Mouse (Mus musculus) c-Kit-positive CD71-negative TER-119-negative erythroid progenitor cells, embryonic 14.5 days (primary cell): Measurements from ENCODE around the gene Lysmd2.
A peak's percentile ranks its signal among the peaks of the same experiment; 100 is the strongest.
"Not testable (repeated sequence)": the region's sequence is repeated elsewhere in the genome, so short reads cannot be mapped to it uniquely, and the experiment has no call there.

Experiments used
- DNase-seq: peaks from one replicate; pipeline ENCODE4 v3.0.0-alpha.2; 2013; ENCODE audit warnings: low read depth

Lysmd2 gene

GRCm38 (mm10) chr9:75625556-75626307 is at the start of gene Lysmd2:
Lysmd2 (plus strand) TSS chr9:75625741.
- peak; percentile 25 for DNase-seq

GRCm38 (mm10) chr9:75579321-75579720 is 46.2 kb upstream of the Lysmd2 start:
- no peak for DNase-seq

GRCm38 (mm10) chr9:75581694-75582350 is 43.7 kb upstream of the Lysmd2 start:
- DNase-seq: no peak

- DNase-seq: no peak
Observed at GRCm38 (mm10) chr9:75589850-75590790, 35.4 kb upstream of the Lysmd2 start.

DNA sequence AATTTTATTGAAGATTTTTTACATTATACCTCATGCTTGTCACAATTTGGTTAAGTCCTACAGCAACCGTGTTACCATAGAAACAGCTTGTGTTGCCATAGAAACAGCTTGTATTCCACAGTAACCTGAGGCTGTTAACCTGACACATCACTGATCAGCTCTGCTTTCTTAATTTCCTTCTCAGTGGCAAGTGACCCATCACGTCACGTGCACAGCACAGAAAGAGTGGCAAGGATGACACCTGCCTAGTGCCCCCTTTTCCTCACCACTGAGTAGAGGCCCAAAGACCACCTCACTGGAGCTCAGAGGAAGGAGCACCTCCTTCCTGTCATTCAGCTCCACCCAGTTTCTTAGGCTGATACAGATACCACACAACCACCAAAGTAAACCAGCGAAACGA is 32.1 kb upstream of the Lysmd2 start:
- DNase-seq: no peak

GRCm38 (mm10) chr9:75597036-75597435 is 28.5 kb upstream of the Lysmd2 start:
- DNase-seq: no peak

DNA sequence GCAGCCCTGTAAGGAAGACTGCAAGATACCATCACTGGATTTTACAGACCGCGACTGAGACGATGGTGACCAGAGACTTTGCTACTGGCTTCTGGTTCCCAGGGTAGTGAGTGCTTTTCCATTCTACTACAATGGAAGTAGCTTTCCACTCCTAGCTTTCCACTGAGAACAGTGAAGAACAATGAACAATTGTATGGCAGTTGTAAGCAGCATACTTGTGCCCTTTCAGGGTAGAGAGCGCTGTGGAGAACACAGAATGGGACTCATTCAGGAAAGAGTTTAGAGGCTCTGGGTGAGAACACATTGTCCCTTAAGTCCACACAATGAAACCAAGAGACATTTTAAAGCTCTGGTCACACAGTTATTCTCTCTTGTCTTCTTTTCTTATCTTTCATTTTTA is 27.9 kb upstream of the Lysmd2 start:
- DNase-seq: no peak

DNA sequence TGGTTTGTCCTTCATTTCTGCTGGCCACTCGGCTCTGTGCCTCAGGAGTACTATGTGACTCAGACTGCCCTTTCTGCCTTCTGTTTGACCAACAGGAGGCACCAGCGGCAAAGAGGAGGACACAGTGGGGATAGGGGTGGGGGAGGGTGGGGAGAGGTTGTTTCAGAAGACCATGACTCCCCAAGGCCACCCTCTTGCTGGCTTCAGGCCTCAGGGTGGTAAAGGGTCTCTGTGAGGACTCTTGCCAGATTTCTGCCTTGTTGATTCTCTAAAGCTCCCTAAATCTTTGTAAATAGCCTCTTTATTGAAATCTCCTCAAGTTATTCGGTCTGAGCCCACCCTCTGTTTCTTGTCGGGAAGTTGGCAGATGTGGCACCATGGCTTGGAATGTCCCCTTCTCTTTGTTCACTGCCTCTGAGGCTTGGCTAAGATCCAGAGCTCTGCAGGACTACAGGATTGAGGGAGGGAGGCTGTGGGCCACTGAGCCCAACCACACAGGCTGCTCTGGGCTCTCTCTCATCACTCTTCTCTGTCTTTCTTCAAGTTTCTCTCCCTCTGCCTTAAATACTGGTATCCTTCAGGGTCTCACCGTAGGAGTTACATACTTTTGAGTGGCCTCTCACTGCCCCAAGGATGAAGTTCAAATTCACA is 26.2 kb upstream of the Lysmd2 start:
- DNase-seq: no peak

- no peak for DNase-seq
Observed at GRCm38 (mm10) chr9:75600166-75600934, 25.2 kb upstream of the Lysmd2 start.

GRCm38 (mm10) chr9:75601510-75601909 is 24.0 kb upstream of the Lysmd2 start:
- DNase-seq: no peak

- DNase-seq: no peak
Observed at GRCm38 (mm10) chr9:75607496-75607895, 18.0 kb upstream of the Lysmd2 start.

DNA sequence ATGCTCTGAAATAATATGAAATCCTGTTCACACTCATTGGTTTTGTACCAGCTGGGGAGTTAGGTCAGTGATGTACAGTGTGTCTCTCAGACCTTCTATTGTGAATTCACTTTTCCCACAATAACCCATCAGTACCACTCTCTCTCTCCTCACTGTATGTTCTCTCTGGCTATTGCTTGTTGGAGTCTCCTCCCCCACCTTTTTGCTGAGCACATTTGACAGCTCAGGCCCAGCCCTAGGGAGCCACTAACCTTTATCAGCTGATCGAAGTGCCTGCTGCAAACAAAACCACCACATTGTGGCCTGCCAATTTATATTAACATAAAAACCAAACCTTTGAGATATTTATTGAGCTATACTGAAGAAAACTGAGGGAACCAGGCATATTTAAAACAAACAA is 16.0 kb upstream of the Lysmd2 start:
- no peak for DNase-seq

GRCm38 (mm10) chr9:75609965-75610364 is 15.6 kb upstream of the Lysmd2 start:
- DNase-seq: no peak

DNA sequence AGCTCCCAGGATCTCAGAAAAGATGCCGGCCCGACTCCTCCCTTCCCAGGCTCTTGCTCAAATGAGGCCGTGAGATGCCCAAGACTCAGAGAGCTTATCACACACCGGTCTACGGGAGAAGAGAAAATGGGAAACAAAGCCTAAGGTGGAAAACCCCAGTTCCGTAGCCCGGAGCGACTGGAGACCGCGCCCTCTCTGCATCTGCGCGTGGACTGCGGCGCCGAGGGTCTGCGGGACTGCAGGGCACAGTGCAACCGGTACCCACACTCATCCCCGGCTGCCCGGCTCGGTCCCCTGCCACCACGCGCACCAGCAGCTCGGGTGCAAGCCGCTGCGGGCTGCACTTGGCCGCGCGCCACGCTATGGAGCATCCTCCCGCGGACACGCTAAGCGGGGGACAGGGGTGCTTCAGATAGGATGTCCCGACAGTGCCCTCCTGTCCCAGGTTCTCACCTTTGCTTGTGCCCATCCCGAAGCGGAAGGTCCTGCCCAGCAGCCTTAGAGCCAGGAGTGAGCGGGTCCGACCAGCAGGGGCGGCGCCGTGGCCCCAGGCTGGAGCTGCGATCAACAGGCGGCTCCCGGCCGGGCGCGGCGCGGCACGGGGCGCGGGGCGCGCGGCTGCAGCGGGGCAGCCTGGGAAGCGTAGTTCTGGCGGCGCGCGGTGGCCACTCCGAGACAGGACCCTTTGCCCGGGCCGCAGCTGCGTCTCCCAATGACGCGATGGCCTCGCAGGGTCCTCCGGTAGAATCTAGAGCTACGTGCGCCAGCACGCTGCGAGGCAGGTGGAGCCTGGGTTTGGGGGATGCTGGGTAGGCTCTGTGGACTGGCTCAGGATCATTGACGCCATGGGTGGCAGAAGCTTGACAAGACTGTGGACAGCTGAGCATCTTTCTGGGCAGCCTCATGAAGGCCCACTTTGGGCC is 14.7 kb upstream of the Lysmd2 start, which contains the start of gene Tmod2:
Tmod2 (minus strand) TSS at position 755 of the 923 bp plus-strand sequence.
- DNase-seq: no peak

DNA sequence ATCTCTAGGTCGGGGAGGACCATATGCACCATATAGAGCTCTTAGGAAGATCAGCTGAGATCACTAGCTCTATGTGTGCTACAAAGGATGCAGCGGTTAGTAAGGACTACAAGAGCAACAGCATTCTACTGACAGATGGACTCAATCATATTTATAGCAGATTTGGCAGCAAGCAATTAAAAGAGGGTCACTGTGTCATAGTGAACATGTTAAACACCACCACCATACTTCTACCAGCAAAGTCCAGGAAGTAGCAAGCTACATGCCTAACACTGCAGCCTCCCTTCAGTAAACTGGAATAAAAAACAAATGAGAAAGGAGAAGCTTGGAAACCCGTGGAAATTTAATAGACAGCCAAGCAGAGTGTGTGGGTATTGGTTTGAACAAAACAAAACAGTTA is 9.0 kb upstream of the Lysmd2 start:
- DNase-seq: no peak

DNA sequence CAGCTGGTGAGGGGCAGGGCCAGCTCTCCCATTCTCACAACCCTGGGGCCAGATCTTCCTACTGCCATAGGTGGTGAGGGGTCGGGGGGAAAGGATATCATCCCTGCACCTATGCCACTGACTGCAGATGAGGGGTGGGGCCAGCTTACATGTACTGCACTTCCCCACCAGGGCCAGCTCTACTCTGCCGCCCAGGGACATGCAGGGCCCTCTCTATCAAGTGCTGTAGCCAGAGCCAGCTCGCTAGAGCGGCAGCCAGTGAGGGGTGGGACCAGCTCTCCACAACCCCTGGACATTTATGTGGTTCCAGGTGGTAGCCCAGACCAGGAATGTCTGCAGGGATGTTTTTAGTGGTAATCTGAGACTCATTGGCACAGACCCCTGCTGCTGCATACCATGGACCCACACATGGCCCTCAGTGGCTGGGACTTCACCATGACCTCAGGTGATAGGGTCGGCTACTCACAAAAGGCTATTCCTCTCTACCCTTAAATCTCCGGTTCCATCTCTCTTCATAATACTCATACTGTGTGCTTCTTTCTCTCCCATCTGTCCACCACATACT is 6.6 kb upstream of the Lysmd2 start:
- DNase-seq: no peak

GRCm38 (mm10) chr9:75619761-75620160 is 5.8 kb upstream of the Lysmd2 start:
- DNase-seq: not testable (repeated sequence)

DNA sequence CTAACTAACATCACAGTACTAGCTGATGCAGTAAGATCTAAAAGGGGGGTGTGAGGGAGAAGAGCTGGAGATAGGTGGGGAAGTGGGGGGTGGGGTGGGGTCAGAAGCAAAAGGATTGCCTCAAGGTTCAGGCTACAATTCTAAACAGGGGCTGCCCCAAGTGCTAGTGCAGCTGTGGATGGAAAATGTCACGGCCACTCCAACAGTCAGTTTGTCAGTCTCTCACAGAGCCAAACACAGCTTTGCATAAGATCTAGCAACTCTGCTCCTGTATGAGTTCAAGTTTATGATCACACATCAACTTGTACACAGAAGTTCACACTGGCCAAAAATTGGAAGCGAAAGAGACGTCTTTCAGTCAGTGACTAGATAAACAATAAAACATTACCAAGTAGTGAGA is 4.1 kb upstream of the Lysmd2 start:
- DNase-seq: no peak

- no peak for DNase-seq
Observed at GRCm38 (mm10) chr9:75624983-75625555, 472 bp upstream of the Lysmd2 start.

- no peak for DNase-seq
Observed at GRCm38 (mm10) chr9:75626308-75626604, 715 bp downstream of the Lysmd2 start.
